Mouse (Mus musculus) NIH3T3 (cell line): Measurements from ENCODE around the gene Hfe2.
A peak's percentile ranks its signal among the peaks of the same experiment; 100 is the strongest.

Source experiments
- DNase-seq: peaks from one replicate; pipeline ENCODE4 v3.0.0-alpha.2; 2012; ENCODE audit warnings: low read depth

The Hfe2 gene

GRCm38 (mm10) chr3:96558668-96559196, 33.8 kb downstream of the Hfe2 start:
- peak; percentile 25 for DNase-seq

- no peak for DNase-seq
These were observed 34.5 kb downstream of the Hfe2 start for GRCm38 (mm10) chr3:96559398-96559910.

GRCm38 (mm10) chr3:96559911-96560850, 35.2 kb downstream of the Hfe2 start:
- no peak for DNase-seq

- no peak for DNase-seq
These were observed 36.1 kb downstream of the Hfe2 start for GRCm38 (mm10) chr3:96560881-96561668.

- peak; percentile 55 for DNase-seq
These were observed 37.1 kb downstream of the Hfe2 start for GRCm38 (mm10) chr3:96561946-96562681.

- no peak for DNase-seq
These were observed 38.3 kb downstream of the Hfe2 start for GRCm38 (mm10) chr3:96563267-96563666.

- DNase-seq = peak; percentile 34
These were observed 39.1 kb downstream of the Hfe2 start for GRCm38 (mm10) chr3:96563911-96564632.

GRCm38 (mm10) chr3:96564633-96565032, 39.7 kb downstream of the Hfe2 start:
- no peak for DNase-seq

GRCm38 (mm10) chr3:96565105-96565504, 40.1 kb downstream of the Hfe2 start:
- DNase-seq = no peak

GRCm38 (mm10) chr3:96566661-96567450, 41.9 kb downstream of the Hfe2 start:
- no peak for DNase-seq

- no peak for DNase-seq
These were observed 43.6 kb downstream of the Hfe2 start for GRCm38 (mm10) chr3:96568605-96569004.

- no peak for DNase-seq
These were observed 44.5 kb downstream of the Hfe2 start for GRCm38 (mm10) chr3:96569506-96569905.

- DNase-seq = no peak
These were observed 45.1 kb downstream of the Hfe2 start for GRCm38 (mm10) chr3:96569966-96570605.

GRCm38 (mm10) chr3:96570643-96571042, 45.7 kb downstream of the Hfe2 start:
- no peak for DNase-seq

- no peak for DNase-seq
These were observed 46.4 kb downstream of the Hfe2 start for GRCm38 (mm10) chr3:96571336-96571735.

GRCm38 (mm10) chr3:96571896-96572698, 47.1 kb downstream of the Hfe2 start:
- DNase-seq = no peak

- no peak for DNase-seq
These were observed 48.9 kb downstream of the Hfe2 start for GRCm38 (mm10) chr3:96573611-96574511.
